Mouse (Mus musculus): ENCODE data around the gene Polr2e. TPM values are rescaled to one million over a fixed set of nuclear protein-coding genes. Genes with fewer than 3 reads are reported as not detected.
A peak's percentile ranks its signal among the peaks of the same experiment; 100 is the strongest.

Polr2e gene
- polyA plus RNA-seq, 1 experiment from 2014 or later, result 145 TPM

DNA sequence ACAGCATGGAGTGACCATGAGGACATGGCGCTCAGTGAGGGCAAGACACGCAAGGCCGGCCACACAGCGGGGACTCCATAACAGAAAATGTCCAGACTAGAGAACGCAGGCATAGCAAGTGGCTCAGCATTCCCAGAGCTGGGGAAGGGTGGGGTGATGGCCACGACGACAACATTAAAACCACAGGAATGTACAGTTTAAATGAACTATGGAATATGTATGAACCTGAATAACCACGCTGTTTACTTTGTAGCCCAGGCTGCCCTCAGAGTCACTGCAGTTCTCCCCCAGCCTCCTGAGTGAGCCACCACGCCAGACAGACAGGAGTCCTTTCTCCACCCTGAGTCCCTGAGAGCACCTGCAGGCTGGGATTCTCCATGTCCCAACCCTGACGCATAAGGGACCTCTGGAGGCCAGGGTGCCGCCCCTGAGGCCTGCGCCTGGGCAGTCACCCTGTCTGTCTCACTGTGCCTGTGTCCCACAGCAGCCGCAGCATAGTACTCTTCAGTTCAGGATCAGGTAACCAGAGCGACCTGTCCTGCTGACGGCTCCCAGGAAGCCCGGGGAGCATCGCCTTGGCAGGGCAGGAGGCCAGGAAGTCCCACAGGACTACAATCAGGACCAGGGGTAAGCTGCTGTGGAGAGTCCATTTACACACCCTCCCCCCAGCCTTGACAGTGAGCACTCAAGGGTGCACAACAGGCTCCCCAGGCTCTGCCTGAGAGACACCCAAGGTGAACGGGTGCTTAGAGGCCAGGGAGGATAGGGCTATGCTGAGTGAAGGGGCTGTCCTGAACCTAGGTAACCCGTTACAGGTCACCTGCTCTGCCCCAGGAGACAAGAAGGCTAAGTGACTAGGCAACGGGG lies 33.3 kb upstream of the Polr2e start:
- WGBS, result 82% methylated on average over 20 of the region's 20 CpGs
- H3K4me1 ChIP-seq (replicated peaks), result no peaks in the 10 kb centered on the region; the same call in 1 of the 2 replicates
- no peaks in the 10 kb centered on the region for H3K36me3 ChIP-seq

DNA sequence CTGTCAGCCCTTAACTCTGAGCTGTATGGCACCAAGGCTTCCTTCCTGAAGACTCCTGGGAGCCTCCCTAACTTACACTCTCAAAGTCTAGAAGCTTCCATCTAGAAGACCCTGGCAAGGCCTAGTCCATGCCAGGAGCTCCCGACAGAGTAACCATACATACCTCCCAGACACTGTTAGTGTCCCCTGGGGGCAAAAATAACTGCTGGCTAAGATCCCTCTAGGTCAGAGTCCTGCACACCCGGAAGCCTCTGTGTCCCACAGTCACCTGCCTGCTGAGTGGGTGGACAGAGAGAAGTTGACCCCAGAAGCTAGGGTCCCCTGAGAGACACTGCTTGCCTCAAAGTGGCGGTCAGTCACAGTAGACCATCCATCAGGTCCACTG lies 31.9 kb upstream of the Polr2e start:
- Histone ChIP-seq H3K4me2 (no peak overlapping the region), H3K36me3 (no peaks in the 10 kb centered on the region), H3K4me1 (replicated peaks) (no peaks in the 10 kb centered on the region; the same call in 1 of the 2 replicates), H3K9ac (no peak overlapping the region), H3K4me3 (no peak overlapping the region), H3K9me3 (no peaks in the 10 kb centered on the region), H3K27ac (replicated peaks) (no peak overlapping the region; the same call in 1 of the 2 replicates), H3K27me3 (no peaks in the 10 kb centered on the region)
- no peak for ATAC-seq (ENCODE audit: low FRiP score, low read depth)
- WGBS, result 86% methylated on average over 3 of the region's 3 CpGs

More for the DNA sequence above, 33.3 kb upstream of the Polr2e start:
- Histone ChIP-seq H3K4me3 (no peak overlapping the region), H3K9ac (no peak overlapping the region), H3K4me2 (no peak overlapping the region), H3K9me3 (no peaks in the 10 kb centered on the region), H3K27ac (replicated peaks) (no peak overlapping the region), H3K27me3 (no peaks in the 10 kb centered on the region)
- no peak for ATAC-seq (ENCODE audit: low FRiP score, low read depth)

DNA sequence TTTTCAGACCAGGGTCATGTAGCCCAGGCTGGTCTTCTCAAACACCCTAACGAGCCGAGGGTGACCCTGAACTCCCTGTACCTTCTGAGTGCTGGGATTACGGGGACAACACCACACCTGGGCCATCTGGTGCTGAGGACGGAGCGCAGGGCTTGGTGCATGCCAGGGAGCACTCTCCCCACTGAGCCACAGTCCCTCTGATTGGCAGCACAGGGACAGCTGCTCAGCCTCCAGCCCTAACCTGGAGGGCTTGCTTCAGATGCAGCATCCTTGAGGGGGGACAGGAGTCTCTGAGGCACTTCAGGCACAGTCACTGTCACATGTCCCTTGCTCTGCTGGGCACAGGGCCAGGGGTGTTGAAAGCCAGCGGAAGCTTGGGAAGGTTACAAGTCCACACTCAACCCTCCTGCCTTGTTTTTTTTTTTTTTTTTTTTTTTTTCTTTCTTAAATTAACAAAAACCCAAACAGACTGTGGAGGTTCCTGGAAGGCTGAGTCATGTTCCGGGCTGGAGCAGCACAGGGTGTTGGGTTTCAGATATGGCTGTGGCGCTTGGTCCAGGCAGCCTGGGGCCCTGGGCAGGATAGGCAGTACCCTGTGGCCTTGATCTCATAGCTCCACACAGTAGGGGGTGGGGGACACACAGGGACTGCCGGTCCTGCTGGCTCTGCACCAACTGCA lies 31.4 kb upstream of the Polr2e start:
- ATAC-seq (ENCODE audit: low FRiP score, low read depth), result no peak
- Histone ChIP-seq H3K9me3 (no peaks in the 10 kb centered on the region), H3K4me2 (no peak overlapping the region), H3K4me1 (replicated peaks) (no peaks in the 10 kb centered on the region; the same call in 1 of the 2 replicates), H3K4me3 (no peak overlapping the region), H3K36me3 (no peaks in the 10 kb centered on the region), H3K27me3 (no peaks in the 10 kb centered on the region), H3K9ac (no peak overlapping the region), H3K27ac (replicated peaks) (no peak overlapping the region; the same call in 1 of the 2 replicates)
- 65% methylated on average over 9 of the region's 9 CpGs for WGBS

DNA sequence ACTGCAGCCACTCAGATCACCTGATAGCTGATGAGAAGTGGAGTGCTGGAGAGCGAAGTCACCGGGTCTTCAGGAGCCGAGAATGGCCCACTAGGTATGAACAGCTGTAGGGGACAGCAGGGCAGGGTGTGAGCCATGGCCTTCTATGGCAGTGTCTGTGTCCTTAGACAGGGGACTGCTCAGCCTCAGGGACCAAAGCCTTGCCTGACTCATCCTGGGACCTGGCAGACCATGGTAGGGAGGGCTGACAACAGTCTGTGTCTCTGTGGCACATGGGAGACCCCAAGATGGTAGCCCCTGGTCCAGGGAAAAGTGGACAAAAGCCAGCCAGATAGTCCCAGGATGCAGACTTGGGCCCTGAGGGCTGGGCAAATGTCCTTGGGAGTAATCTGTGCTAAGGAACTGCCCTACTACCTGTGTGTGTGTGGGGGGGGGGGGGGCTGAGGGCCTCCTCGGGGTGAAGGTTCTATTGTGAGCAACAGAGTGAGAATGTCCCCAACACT lies 30.4 kb upstream of the Polr2e start:
- Histone ChIP-seq H3K4me2 (no peak overlapping the region), H3K27ac (replicated peaks) (no peak overlapping the region), H3K4me1 (replicated peaks) (no peaks in the 10 kb centered on the region; the same call in 1 of the 2 replicates), H3K4me3 (no peak overlapping the region), H3K27me3 (no peaks in the 10 kb centered on the region), H3K36me3 (no peaks in the 10 kb centered on the region), H3K9me3 (no peaks in the 10 kb centered on the region), H3K9ac (no peak overlapping the region)
- WGBS, result 91% methylated on average over 4 of the region's 4 CpGs
- ATAC-seq (ENCODE audit: low FRiP score, low read depth), result no peak

DNA sequence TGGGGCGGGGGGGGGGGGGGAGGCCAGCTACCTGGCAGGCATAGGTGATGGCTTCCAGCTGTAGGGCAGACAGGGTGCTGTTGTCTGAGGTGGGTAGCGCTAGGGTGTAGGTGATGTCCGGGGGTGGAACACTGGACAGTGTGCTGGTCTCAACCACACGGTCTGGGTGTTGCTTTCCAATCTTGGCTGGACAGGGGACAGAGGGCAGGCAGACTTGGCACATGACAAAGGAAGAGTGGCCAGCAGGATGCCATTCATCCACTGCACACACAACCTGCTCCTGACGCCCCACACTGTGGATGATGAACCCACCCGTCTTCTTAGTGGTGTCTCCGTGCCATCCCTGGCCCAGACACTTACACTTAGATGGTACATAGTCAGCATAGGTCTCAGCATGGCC lies 29.7 kb upstream of the Polr2e start:
- Histone ChIP-seq H3K4me2 (no peak overlapping the region), H3K27ac (replicated peaks) (no peak overlapping the region), H3K36me3 (no peaks in the 10 kb centered on the region), H3K27me3 (no peaks in the 10 kb centered on the region), H3K9ac (no peak overlapping the region), H3K9me3 (no peaks in the 10 kb centered on the region), H3K4me3 (no peak overlapping the region), H3K4me1 (replicated peaks) (no peaks in the 10 kb centered on the region; the same call in 1 of the 2 replicates)
- WGBS, result 91% methylated on average over 6 of the region's 7 CpGs
- ATAC-seq (ENCODE audit: low FRiP score, low read depth), result no peak

DNA sequence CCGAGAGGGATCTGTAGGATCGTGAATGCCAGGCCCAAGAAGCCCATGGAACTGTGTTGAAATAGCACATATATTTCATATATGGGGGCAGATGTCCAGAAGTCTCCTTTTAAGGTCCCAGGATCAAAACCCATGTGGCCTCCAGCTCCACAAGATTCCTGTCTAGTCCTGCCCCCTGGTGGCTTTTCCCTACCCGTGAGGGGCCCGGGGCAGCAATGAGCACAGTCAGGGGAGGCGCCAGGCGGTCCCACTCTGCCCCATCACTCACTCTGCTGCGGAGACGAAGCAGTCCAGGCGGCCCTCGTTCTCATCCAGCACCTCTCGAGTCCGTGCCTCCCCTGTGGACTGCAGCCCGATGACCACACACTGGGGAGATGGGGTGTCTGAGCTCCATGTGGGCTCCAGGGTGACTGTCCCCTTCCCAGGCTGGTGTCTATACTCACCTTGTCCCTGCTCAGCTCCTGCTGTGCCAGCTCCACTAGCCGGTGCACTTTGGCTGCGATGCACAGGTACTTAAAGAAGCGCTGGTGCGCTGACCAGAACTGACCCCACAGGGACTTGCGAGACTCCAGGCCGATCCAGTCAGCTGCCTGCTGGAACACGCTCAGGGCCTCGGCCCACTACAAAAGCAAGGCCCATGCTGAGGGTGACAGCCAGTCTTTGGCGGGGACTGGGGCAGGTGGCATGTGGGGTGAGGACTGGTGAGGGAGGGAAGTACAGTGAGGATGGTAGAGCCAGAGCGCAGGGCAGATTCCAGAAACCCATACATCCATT lies 24.5 kb upstream of the Polr2e start:
- H3K27ac ChIP-seq (replicated peaks), result no peak overlapping the region
- H3K9ac ChIP-seq, result no peak overlapping the region
- peaks cover 5% of the 10 kb centered on the region for H3K4me1 ChIP-seq (replicated peaks)
- no peak overlapping the region for H3K4me2 ChIP-seq
- no peaks in the 10 kb centered on the region for H3K27me3 ChIP-seq
- H3K36me3 ChIP-seq, result peaks cover 17% of the 10 kb centered on the region
- no peak for ATAC-seq (ENCODE audit: low FRiP score, low read depth)
- 74% methylated on average over 23 of the region's 23 CpGs for WGBS
- no peak overlapping the region for H3K4me3 ChIP-seq
- H3K9me3 ChIP-seq, result no peaks in the 10 kb centered on the region

DNA sequence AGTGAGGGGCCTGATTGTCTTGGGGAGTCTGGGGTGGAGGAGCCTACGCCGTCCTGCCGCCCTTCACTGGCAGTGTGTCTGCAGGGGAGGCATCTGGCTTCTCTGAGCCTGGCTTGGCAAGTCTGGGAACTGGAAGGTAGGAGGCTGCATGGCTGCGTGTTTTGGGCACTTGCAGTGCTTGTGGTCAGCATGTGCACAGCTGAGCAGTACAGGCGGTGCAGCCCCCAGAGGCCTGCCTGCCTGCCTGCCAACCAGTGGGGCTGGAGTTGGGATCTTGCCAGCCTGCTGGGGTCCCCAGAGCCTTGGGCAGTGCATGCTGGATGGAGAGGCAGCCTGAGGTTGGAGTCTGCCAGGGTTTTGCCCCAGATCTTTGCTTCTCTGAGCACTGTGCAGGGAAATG lies 23.5 kb upstream of the Polr2e start:
- H3K36me3 ChIP-seq, result peaks cover 20% of the 10 kb centered on the region

DNA sequence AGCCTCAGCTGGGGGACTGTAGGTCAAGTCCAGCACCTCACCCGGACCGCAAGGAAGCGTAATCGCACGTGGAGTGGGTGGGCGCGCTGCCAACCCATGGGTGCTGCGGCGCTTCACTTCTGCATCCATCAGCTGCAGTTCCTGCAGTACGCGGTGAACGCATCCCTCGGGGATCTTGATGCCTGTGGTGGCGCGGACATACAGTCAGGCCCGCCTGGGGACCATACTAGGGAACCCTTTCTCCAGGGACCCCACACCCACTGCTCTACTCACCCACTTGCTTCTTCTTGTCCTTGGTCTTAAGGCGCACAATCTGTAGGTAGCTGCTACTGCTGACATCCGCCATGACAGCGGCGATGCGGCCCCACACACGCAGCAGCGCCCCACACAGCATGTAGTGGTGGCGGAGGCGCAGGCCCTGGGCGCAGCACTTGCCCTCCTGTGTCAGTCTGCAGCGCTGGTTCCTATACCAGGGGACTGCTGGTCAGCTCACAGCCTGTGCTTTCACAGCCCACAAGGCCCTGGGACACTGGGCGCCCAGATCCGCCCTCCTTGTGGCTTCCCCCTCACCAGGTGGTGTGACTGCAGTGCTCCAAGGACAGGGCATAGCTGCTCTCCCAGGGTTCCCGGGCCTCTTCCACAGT lies 18.2 kb upstream of the Polr2e start:
- H3K27ac ChIP-seq (replicated peaks), result no peak overlapping the region
- H3K9ac ChIP-seq, result no peak overlapping the region
- WGBS, result 78% methylated on average over 30 of the region's 30 CpGs

More for the DNA sequence above, 23.5 kb upstream of the Polr2e start:
- H3K4me1 ChIP-seq (replicated peaks), result peaks cover 5% of the 10 kb centered on the region
- H3K4me3 ChIP-seq, result no peak overlapping the region
- no peaks in the 10 kb centered on the region for H3K9me3 ChIP-seq
- 0 out of 2 replicates have a peak overlapping the region, but pooled peaks have one; percentile 57 for H3K27ac ChIP-seq (replicated peaks)
- WGBS, result 68% methylated on average over 5 of the region's 5 CpGs
- no peak overlapping the region for H3K4me2 ChIP-seq
- ATAC-seq (ENCODE audit: low FRiP score, low read depth), result 0 out of 2 replicates have a peak, but pooled peaks have one; percentile 35
- no peaks in the 10 kb centered on the region for H3K27me3 ChIP-seq
- H3K9ac ChIP-seq, result no peak overlapping the region

DNA sequence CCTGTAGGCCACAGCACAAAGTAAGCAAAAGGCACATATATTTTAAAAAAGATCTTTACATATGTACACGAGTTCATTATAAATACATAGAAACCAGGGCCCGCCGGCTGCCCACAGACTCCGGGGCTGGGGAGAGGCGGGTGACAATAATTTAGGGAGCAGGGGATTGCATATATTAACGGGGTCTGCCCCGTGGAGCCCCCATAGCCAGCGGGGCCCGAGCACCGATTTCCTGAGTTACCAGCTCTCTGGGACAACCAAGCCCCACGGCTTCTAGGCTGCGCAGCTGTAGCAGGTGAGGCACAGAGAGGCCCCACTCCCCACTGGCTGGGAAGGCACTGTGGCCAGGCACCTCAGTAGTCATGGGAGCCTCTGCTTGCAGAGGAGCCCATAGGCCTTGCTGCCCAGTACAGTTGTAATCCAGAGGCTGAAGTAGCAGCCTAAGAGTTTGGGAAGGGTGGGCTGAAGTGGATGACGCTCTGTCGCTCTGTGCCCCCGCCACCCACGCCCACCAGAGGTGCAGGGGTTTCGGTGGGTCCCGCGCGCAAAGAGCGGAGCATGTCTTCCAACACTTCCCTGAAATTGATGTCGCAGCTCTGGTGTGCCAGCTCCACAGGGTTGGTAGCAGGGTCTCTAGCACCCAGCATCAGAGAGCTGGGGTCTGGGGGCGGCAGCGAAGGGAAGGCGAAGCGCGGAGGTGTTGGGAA lies 17.5 kb upstream of the Polr2e start:
- 89% methylated on average over 27 of the region's 27 CpGs for WGBS
- H3K4me1 ChIP-seq (replicated peaks), result peaks cover 21% of the 10 kb centered on the region

More for the DNA sequence above, 18.2 kb upstream of the Polr2e start:
- no peak overlapping the region for H3K4me3 ChIP-seq
- H3K36me3 ChIP-seq, result peaks cover 32% of the 10 kb centered on the region
- H3K4me1 ChIP-seq (replicated peaks), result peaks cover 19% of the 10 kb centered on the region
- ATAC-seq (ENCODE audit: low FRiP score, low read depth), result no peak
- H3K4me2 ChIP-seq, result no peak overlapping the region
- no peaks in the 10 kb centered on the region for H3K9me3 ChIP-seq
- no peaks in the 10 kb centered on the region for H3K27me3 ChIP-seq

DNA sequence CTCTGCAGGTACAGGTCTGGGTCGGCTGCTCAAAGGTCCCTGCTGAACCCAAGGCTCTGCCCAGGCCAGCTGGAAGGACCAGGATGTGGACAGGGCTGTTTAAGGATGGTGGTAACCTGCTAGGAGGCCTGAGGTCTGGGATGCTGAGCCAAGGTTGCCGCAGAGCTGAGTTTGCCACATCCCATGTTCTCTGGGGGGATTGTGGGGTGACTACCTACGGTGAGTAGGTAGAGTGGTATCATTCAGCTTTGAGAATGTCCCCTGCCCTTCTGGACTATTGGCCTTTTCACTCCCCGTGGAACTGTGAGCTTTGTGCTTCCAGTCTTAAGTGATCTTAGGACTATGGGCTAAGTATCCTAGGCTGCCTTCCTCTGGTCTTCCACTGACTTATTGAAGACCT lies 16.9 kb upstream of the Polr2e start:
- no peak for ATAC-seq (ENCODE audit: low FRiP score, low read depth)
- H3K4me1 ChIP-seq (replicated peaks), result peaks cover 21% of the 10 kb centered on the region
- no peaks in the 10 kb centered on the region for H3K27me3 ChIP-seq
- WGBS, result 93% methylated on average over 4 of the region's 4 CpGs
- H3K36me3 ChIP-seq, result peaks cover 25% of the 10 kb centered on the region
- H3K27ac ChIP-seq (replicated peaks), result no peak overlapping the region
- H3K9me3 ChIP-seq, result no peaks in the 10 kb centered on the region
- no peak overlapping the region for H3K9ac ChIP-seq
- no peak overlapping the region for H3K4me2 ChIP-seq
- H3K4me3 ChIP-seq, result no peak overlapping the region

More for the DNA sequence above, 17.5 kb upstream of the Polr2e start:
- Histone ChIP-seq H3K27me3 (no peaks in the 10 kb centered on the region), H3K9me3 (no peaks in the 10 kb centered on the region), H3K27ac (replicated peaks) (no peak overlapping the region), H3K4me3 (no peak overlapping the region), H3K9ac (no peak overlapping the region), H3K4me2 (no peak overlapping the region), H3K36me3 (peaks cover 28% of the 10 kb centered on the region)
- no peak for ATAC-seq (ENCODE audit: low FRiP score, low read depth)

DNA sequence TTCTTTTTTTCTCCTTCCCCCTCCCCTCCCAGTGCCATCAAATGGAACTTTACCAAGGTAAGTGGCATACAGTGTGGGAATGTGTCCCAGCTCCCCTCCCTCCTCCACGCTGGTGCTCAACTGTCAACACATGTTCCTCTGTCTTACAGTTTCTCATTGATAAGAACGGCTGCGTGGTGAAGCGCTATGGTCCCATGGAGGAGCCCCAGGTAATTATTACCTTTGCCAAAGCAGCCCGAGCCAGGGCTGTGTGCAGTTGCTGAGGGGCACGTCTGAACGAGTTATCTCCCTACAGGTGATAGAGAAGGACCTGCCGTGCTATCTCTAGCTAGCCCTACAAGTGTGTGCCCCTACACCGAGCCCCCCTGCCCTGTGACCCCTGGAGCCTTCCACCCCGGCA lies 16.3 kb upstream of the Polr2e start:
- Histone ChIP-seq H3K4me3 (no peak overlapping the region), H3K27ac (replicated peaks) (no peak overlapping the region), H3K9me3 (no peaks in the 10 kb centered on the region), H3K36me3 (peaks cover 25% of the 10 kb centered on the region), H3K4me1 (replicated peaks) (peaks cover 21% of the 10 kb centered on the region), H3K9ac (no peak overlapping the region), H3K27me3 (no peaks in the 10 kb centered on the region), H3K4me2 (no peak overlapping the region)
- WGBS, result 92% methylated on average over 9 of the region's 10 CpGs
- ATAC-seq (ENCODE audit: low FRiP score, low read depth), result no peak
